Mouse (Mus musculus) cerebellum, adult 8-10 months (tissue): Measurements from ENCODE around the gene Nlrp10.

Experiments used
- DNase-seq: peaks from one replicate; pipeline ENCODE4 v3.0.0; 2022

Nlrp10 gene

GRCm38 (mm10) chr7:108884906-108885305 lies 45.1 kb downstream of the Nlrp10 start, which contains the start of gene Olfr518:
Gene Olfr518 (minus strand): TSS chr7:108885006.
- DNase-seq = no peak

DNA sequence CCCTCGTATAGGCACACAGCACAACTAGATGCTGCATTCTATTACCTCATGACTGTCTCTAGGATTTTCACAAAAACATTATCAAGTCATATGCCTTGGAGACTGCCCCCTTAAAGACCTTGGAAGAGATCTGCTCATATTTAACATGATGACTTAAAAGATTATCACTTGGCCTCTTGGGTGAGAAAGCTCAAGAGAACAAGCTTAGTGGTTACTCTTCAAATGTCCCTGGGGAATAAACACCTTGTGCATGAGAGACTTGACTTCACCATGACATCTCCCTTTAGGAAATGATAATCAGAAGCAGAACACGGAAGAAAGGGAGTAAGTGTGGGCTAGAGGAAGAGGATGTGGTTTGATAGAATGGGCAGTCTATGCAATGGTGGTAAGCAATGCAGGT lies 57.7 kb downstream of the Nlrp10 start, which contains the start of gene Olfr517:
Gene Olfr517 (minus strand): TSS at position 101 of the 400 bp plus-strand sequence.
- no peak for DNase-seq
